Mouse (Mus musculus) CH12.LX (cell line): ENCODE data around the gene Grin2c. TPM values are rescaled to one million over a fixed set of nuclear protein-coding genes. Genes with fewer than 3 reads are reported as not detected.

ENCODE experiments used
- DNase-seq: peaks from one replicate; pipeline ENCODE4 v3.0.0-alpha.2; 2013; ENCODE audit errors: extremely low read depth
- H3K27ac ChIP-seq: 2 replicates; pipeline ENCODE4 v1.5.1; 2012; ENCODE audit warnings: low read depth, mild to moderate bottlenecking, control low read depth, moderate library complexity; ENCODE audit not compliant: insufficient read depth
- H3K27me3 ChIP-seq: replicated peaks from 2 replicates; pipeline ENCODE3; 2012; ENCODE audit warnings: inconsistent platforms
- H3K36me3 ChIP-seq, 2 experiments: replicated peaks in 1 of 2; 2 replicates each; pipeline versions ENCODE3 to v1.6.1; 2012; ENCODE audit warnings: inconsistent platforms in 1 of 2, low read length in 1 of 2, mild to moderate bottlenecking in 1 of 2, mixed read lengths in 1 of 2, moderate library complexity in 1 of 2; ENCODE audit not compliant: control insufficient read depth in 1 of 2, insufficient read depth in 1 of 2
- H3K4me1 ChIP-seq, 2 experiments: 2 replicates each; pipeline ENCODE4 v1.6.1; 2012; ENCODE audit warnings: inconsistent platforms in 1 of 2, moderate library complexity in 1 of 2; ENCODE audit not compliant: insufficient read depth in 2 of 2, control insufficient read depth in 1 of 2
- H3K4me2 ChIP-seq: 2 replicates; pipeline ENCODE4 v1.6.1; 2012; ENCODE audit warnings: low read depth, mild to moderate bottlenecking, control low read depth; ENCODE audit not compliant: poor library complexity, insufficient read depth, severe bottlenecking
- H3K4me3 ChIP-seq, 3 experiments: fragments of 150-350 bp in 1 of 3; sonication (generic) in 1 of 3; replicated peaks in 1 of 3; 2 replicates each; pipeline versions ENCODE3 to v1.5.1; 2011 to 2012; ENCODE audit warnings: low read depth in 2 of 3, low read length in 2 of 3, mild to moderate bottlenecking in 2 of 3, moderate library complexity in 2 of 3, control low read depth in 1 of 3, improper control_type of control experiment in 1 of 3, inconsistent platforms in 1 of 3, mixed read lengths in 1 of 3; ENCODE audit not compliant: poor library complexity in 1 of 3
- H3K79me2 ChIP-seq: replicated peaks from 2 replicates; pipeline ENCODE4 v1.6.1; 2012; ENCODE audit warnings: mild to moderate bottlenecking, moderate library complexity; ENCODE audit not compliant: control insufficient read depth, poor library complexity, insufficient read depth, severe bottlenecking; ENCODE audit errors: extremely low read depth
- H3K9ac ChIP-seq: 2 replicates; pipeline ENCODE4 v1.6.1; 2012; ENCODE audit warnings: low read depth, mild to moderate bottlenecking, control low read depth, moderate library complexity; ENCODE audit not compliant: insufficient read depth
- H3K9me3 ChIP-seq: replicated peaks from 2 replicates; pipeline ENCODE3; 2012; ENCODE audit warnings: low read length, inconsistent platforms, mixed read lengths
- ELF1 ChIP-seq: IDR thresholded peaks from 2 replicates; pipeline ENCODE4 v1.6.1; 2014; ENCODE audit warnings: low read depth, mild to moderate bottlenecking, inconsistent platforms, low read length, improper control_type of control experiment
- ETS1 ChIP-seq: conservative IDR thresholded peaks from 2 replicates; pipeline ENCODE4 v1.6.1; 2012; ENCODE audit warnings: low read depth, mild to moderate bottlenecking, inconsistent platforms, low read length, improper control_type of control experiment, moderate library complexity
- KAT2A ChIP-seq: IDR thresholded peaks from 2 replicates; pipeline ENCODE4 v1.6.1; 2012; ENCODE audit warnings: low read length, improper control_type of control experiment, inconsistent platforms; ENCODE audit not compliant: insufficient replicate concordance
- MAFK ChIP-seq: IDR thresholded peaks from 2 replicates; pipeline ENCODE4 v1.6.1; 2011; ENCODE audit warnings: low read length, improper control_type of control experiment; ENCODE audit not compliant: insufficient replicate concordance
- MEF2A ChIP-seq: IDR thresholded peaks from 2 replicates; pipeline ENCODE4 v1.6.1; 2014; ENCODE audit warnings: low read depth, mild to moderate bottlenecking, inconsistent platforms, low read length, improper control_type of control experiment, borderline replicate concordance
- MYC ChIP-seq: IDR thresholded peaks from 2 replicates; pipeline ENCODE4 v1.6.1; 2011; ENCODE audit warnings: low read depth, mild to moderate bottlenecking, improper control_type of control experiment, low read length
- NRF1 ChIP-seq: IDR thresholded peaks from 2 replicates; pipeline ENCODE4 v1.6.1; 2014; ENCODE audit warnings: low read depth, mild to moderate bottlenecking, inconsistent platforms, low read length, improper control_type of control experiment, moderate library complexity
- POLR2A ChIP-seq: IDR thresholded peaks from 2 replicates; pipeline ENCODE4 v1.6.1; 2011; ENCODE audit warnings: low read depth, mild to moderate bottlenecking, improper control_type of control experiment, low read length
- SMC3 ChIP-seq: IDR thresholded peaks from 2 replicates; pipeline ENCODE4 v1.6.1; 2011; ENCODE audit warnings: low read depth, low read length, improper control_type of control experiment
- TCF12 ChIP-seq: IDR thresholded peaks from 2 replicates; pipeline ENCODE4 v1.6.1; 2014; ENCODE audit warnings: low read depth, mild to moderate bottlenecking, inconsistent platforms, low read length, improper control_type of control experiment
- USF1 ChIP-seq: IDR thresholded peaks from 2 replicates; pipeline ENCODE4 v1.6.1; 2014; ENCODE audit warnings: low read depth, mild to moderate bottlenecking, inconsistent platforms, low read length, improper control_type of control experiment
- ZC3H11A ChIP-seq: IDR thresholded peaks from 2 replicates; pipeline ENCODE4 v1.6.1; 2012; ENCODE audit warnings: low read depth, mild to moderate bottlenecking, inconsistent platforms, low read length, improper control_type of control experiment
- ZMIZ1 ChIP-seq: IDR thresholded peaks from 2 replicates; pipeline ENCODE4 v1.6.1; 2012; ENCODE audit warnings: low read depth, mild to moderate bottlenecking, inconsistent platforms, low read length, improper control_type of control experiment
- dilution Hi-C: fragments of 300-500 bp; cut with MboI; formaldehyde crosslinking; loops from 2 replicates; pipeline ENCODE4 v1.14.3; 2020; ENCODE audit warnings: low sequenced_read_pairs; ENCODE audit not compliant: extremely low pct_unique_long_range_greater_than_20kb, extremely low pct_ligation_motif_present
- in situ Hi-C: fragments of 300-500 bp; cut with MboI; formaldehyde crosslinking; loops from 3 replicates; pipeline ENCODE4 v1.14.3; 2019; ENCODE audit warnings: low sequenced_read_pairs, low pct_ligation_motif_present, low pct_unique_long_range_greater_than_20kb, mixed read lengths
- polyA plus RNA-seq: library from polyadenylated mRNA; unstranded; fragments of >175 nt; gene quantifications from 2 replicates; pipeline ENCODE4 v1.2.1, GENCODE M21; 2012; ENCODE audit warnings: low read depth; ENCODE audit not compliant: insufficient read length
- total RNA-seq, 2 experiments: library from RNA; depleted of rRNA; stranded (reverse); fragments of 300-350 nt in 1 of 2; fragments of >200 nt in 1 of 2; gene quantifications; 2 replicates each; pipeline ENCODE4 v1.2.3; 2012 to 2014

Grin2c gene
- total and polyA plus RNA-seq, 3 experiments: 0.04 TPM; not detected in 2

- Histone ChIP-seq H3K27me3 (no peaks in the 10 kb centered on the region), H3K4me3 (peak overlapping the region in 1 of 3 experiments; percentile 7), H3K4me2 (peak overlapping the region; percentile 89), H3K27ac (peak overlapping the region; percentile 23; the same call in 1 of the 2 replicates), H3K79me2 (0 out of 2 replicates have a peak, but pooled peaks cover 9% of the 10 kb centered on the region), H3K4me1 (peaks cover 33 to 57% of the 10 kb centered on the region in 2 experiments), H3K36me3 (peaks cover 35 to 54% of the 10 kb centered on the region in 2 experiments), H3K9ac (0 out of 2 replicates have a peak overlapping the region, but pooled peaks have one; percentile 6), H3K9me3 (no peaks in the 10 kb centered on the region)
- dilution Hi-C loops (no loop called here), in situ Hi-C loops (loop anchor here (5.0 kb wide), 2 partner anchors 41 to 111 kb away; partner anchors contain the start of gene Slc9a3r1)
- TF ChIP-seq ZC3H11A: no peak
- no peak for TF ChIP-seq MYC
- TF ChIP-seq KAT2A: no peak
- DNase-seq: no peak
Measured at GRCm38 (mm10) chr11:115273735-115274134, 6.7 kb upstream of the Grin2c start.

- Histone ChIP-seq H3K4me2 (no peak overlapping the region), H3K79me2 (0 out of 2 replicates have a peak, but pooled peaks cover 9% of the 10 kb centered on the region), H3K36me3 (peaks cover 43 to 62% of the 10 kb centered on the region in 2 experiments), H3K27me3 (no peaks in the 10 kb centered on the region), H3K4me1 (peaks cover 30 to 49% of the 10 kb centered on the region in 2 experiments), H3K27ac (no peak overlapping the region), H3K9me3 (no peaks in the 10 kb centered on the region), H3K4me3 (no peak overlapping the region), H3K9ac (no peak overlapping the region)
- no peak for TF ChIP-seq POLR2A
- TF ChIP-seq NRF1: no peak
- TF ChIP-seq MAFK: no peak
- no peak for TF ChIP-seq ZMIZ1
- TF ChIP-seq SMC3: no peak
- no peak for TF ChIP-seq MEF2A
- TF ChIP-seq USF1: no peak
- no peak for TF ChIP-seq TCF12
- no peak for TF ChIP-seq ETS1
- no peak for TF ChIP-seq ELF1
- no peak for DNase-seq
- in situ Hi-C loops (loop anchor here (5.0 kb wide), 2 partner anchors 41 to 111 kb away; partner anchors contain the start of gene Slc9a3r1), dilution Hi-C loops (no loop called here)
Measured at GRCm38 (mm10) chr11:115272894-115273498, 6.0 kb upstream of the Grin2c start.
